Mouse (Mus musculus): ENCODE data around the gene Xlr5a. TPM values are rescaled to one million over a fixed set of nuclear protein-coding genes. Genes with fewer than 3 reads are reported as not detected.

Gene Xlr5a
- polyA plus RNA-seq (2014; fragmentation: Illumina TruSeq; extraction: RNeasy Lipid Tissue Mini Kit (QIAGEN cat#74804); ENCODE audit: low read depth, low replicate concordance) = not detected

DNA sequence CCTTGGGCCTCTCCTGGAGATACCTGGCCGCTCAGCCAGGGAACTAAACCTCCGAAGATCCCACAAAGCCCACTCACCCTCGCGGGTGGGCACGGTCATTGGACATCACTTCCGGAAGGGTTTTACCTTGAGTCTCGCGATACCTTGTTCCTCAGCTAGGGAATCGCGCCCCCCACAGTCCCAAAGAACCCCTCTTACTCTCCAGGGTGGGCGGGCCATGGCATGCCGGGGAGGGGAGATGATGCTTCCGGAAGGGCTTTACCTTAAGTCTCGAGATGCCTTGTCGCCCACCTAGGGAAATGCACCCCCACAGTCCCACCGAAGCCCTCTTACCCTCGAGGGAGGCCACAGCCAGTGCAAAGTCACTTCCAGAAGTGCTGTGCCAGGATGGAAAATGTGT lies at the start of gene Xlr5a, which contains the start of gene Xlr5c:
Gene Xlr5a, minus strand, starts transcription at position 101 of the 400 bp plus-strand sequence.
Gene Xlr5c, minus strand, starts transcription at position 101 of the 400 bp plus-strand sequence.

DNA sequence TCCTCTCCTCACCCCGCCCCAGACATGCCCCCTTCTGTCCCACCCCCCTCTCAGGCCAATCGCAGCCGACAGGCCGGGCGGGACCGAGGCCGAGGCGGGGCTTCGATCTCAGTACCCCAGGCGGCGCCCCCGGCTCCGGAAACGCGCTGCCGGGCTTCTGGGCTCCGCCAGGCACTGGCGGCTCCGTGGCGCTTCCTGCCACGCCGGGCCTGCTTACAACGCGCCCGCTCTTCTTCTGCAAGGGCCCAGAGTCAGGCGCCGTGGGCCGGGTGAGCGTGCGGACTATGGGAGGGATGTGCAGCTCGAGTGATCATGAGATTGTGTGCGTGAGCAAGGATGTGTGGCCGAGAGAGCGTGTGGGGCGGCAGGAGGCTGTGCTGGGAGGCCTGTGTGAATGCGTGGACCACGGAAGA lies 49.7 kb upstream of the Xlr5a start, which contains the start of gene Zfp275:
Gene Zfp275, plus strand, starts transcription at position 139 of the 413 bp plus-strand sequence.

DNA sequence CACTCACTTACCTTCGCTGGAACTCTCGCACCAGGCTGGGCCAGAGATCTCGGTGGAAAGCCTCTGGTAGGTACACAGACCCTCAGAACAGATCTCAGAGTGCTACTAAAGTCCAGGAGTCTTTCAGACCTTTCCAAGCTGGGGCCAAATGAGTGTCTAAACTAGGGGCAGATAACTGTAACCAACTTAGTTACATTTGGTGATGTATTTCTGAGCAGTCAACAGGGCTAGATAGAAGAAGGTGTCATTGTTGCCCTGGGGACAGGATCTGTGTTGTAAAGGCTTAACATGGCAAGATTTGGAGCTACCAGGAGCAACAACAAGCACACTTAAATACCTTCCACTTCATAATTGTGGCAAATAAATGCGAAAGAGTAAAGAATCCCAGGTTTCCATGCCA lies 44.0 kb upstream of the Xlr5a start, which contains the start of gene Gm45015:
Gene Gm45015, minus strand, starts transcription at position 101 of the 400 bp plus-strand sequence.

DNA sequence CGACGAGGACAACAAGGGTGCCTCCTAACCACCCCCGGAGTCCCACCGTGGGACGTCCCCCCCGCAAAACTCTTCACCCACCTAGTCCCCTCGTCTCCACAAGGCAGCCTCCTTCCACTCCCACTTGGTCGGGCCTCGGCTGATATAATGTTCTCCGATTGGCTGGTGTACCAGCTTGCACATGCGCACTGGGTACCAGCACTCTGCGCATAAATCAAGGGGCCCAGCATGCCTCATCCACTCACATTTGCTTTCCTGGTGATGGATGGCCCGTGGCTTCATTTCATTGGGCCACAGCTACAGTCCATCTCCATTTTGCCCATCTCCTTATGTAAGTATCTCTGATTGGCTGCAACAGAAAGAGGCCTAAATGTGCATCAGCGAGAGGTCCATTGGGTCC lies 27.5 kb downstream of the Xlr5a start, which contains the start of gene Xlr3c:
Gene Xlr3c, minus strand, starts transcription at position 121 of the 400 bp plus-strand sequence.

DNA sequence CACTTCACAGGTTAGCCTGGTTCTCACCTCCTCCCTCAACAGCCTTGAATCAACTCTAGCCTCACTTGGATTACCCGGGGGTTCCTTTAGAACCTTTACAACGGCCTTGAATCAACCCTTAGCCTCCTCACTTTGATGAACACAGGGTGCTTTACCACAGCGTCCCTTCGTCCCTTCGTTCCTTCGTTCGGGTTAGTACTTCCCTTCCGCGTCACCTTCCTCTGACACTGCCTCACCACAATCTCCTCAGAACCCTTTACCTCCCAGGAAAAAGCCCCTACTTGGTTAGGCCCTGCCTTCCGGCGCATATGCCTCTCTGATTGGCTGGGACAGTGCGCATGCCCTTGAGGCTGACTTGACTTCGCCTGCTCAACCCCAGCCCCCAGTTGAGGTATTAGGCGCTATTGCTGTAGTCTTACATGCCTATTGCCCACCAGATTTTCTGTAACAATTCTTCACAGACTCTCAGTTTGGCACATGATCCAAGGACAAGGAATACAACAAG lies 49.9 kb downstream of the Xlr5a start, which contains the start of gene Xlr4c:
Gene Xlr4c, minus strand, starts transcription at position 310 of the 505 bp plus-strand sequence.

DNA sequence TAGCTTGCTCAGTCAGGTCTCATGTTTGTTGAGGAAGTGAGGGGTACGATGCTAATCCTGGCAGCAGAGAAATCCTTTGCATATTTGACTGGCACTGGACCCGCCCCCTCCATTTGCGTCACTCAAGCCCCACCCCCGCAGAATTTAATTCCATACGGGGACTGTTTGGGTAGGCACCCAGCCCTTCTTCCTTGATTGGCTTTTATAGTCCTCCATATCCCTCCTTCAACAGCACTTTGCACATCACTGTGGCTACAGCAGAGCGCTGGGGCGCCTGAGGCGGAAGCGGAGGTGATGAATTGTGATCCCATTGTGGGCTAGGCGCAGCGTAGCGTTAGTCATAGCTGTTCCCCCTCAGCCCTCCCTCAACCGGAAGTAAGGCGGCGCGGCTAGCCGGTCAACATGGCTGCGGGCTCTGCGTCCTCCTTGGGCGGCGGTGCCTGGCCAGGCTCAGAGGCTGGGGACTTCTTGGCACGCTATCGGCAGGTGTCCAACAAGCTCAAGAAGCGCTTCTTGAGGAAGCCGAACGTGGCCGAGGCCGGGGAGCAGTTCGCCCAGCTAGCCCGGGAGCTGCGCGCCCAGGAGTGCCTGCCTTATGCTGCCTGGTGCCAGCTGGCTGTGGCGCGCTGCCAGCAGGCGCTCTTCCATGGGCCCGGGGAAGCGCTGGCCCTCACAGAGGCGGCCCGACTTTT lies 64.7 kb downstream of the Xlr5a start, which contains the start of gene F8a:
Gene F8a, plus strand, starts transcription at position 378 of the 692 bp plus-strand sequence.

DNA sequence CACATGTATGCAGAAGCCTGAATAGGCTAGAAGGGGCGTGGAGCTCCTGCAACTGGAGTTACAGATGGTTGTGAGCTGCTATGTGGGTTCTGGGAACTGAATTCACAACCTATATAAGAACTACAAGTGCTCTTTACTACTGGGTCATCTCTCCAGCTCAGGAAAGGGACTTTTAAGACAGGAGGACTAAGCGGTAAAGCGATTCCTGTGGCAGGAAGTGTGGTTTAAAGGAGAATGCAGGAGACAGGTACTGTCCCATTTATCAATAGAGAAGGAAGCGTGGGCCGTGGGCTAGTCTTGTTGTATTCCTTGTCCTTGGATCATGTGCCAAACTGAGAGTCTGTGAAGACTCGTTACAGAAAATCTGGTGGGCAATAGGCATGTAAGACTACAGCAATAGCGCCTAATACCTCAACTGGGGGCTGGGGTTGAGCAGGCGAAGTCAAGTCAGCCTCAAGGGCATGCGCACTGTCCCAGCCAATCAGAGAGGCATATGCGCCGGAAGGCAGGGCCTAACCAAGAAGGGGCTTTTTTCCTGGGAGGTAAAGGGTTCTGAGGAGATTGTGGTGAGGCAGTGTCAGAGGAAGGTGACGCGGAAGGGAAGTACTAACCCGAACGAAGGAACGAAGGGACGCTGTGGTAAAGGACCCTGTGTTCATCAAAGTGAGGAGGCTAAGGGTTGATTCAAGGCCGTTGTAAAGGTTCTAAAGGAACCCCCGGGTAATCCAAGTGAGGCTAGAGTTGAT lies 78.8 kb downstream of the Xlr5a start, which contains the start of gene Xlr4b:
Gene Xlr4b, plus strand, starts transcription at position 515 of the 746 bp plus-strand sequence.

DNA sequence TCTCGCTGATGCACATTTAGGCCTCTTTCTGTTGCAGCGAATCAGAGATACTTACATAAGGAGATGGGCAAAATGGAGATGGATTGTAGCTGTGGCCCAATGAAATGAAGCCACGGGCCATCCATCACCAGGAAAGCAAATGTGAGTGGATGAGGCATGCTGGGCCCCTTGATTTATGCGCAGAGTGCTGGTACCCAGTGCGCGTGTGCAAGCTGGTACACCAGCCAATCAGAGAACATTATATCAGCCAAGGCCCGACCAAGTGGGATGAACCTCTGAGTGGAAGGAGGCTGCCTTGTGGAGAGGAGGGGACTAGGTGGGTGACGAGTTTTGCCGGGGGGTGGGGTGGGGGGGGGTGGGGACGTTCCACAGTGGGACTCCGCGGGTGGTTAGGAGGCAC lies 100.8 kb downstream of the Xlr5a start, which contains the start of gene Xlr3b:
Gene Xlr3b, plus strand, starts transcription at position 274 of the 400 bp plus-strand sequence.

DNA sequence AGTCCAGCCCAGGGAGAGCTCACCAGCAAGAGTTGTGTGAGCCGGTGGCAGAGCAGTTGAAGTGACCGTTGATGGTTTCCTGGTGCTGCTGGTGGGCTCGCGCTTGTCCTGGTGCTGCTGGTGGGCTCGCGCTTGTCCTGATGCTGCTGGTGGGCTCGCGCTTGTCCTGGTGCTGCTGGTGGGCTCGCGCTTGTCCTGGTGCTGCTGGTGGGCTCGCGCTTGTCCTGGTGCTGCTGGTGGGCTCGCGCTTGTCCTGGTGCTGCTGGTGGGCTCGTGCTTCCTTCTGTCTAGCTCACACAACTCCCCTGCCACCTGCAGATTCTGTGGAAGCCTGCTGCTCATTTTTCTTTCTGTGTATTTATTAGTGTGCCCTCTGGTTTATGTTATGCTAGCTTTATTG lies 115.9 kb downstream of the Xlr5a start, which contains the start of gene Spin2d:
Gene Spin2d, minus strand, starts transcription at position 101 of the 400 bp plus-strand sequence.

DNA sequence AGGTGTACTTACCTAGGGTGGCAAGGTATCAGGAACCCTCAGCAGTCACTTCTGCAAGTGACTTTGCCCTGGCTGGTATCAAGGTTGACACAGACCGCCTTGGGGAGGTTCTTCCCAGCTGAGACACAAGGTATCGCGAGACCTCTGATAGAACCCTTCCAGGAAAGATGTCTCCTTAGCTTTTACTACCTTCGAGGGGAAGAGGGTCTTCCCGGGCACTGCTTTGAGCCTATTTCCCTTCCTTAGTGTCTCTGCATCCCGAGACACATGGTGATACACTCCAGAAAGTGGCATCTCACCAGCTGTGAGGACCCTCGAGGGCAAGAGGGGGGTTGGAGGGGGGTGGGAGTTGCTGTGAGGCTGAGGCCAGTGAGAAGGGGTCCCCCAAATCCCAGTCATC lies 143.4 kb downstream of the Xlr5a start, which contains the start of gene DXBay18:
Gene DXBay18, minus strand, starts transcription at position 101 of the 400 bp plus-strand sequence.

DNA sequence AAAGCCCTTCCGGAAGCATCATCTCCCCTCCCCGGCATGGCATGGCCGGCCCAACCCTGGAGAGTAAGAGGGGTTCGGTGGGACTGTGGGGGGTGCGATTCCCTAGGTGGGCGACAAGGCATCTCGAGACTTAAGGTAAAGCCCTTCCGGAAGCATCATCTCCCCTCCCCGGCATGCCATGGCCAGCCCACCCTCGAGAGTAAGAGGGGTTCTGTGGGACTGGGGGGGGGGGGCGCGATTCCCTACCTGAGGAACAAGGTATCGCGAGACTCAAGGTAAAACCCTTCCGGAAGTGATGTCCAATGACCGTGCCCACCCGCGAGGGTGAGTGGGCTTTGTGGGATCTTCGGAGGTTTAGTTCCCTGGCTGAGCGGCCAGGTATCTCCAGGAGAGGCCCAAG lies 144.3 kb downstream of the Xlr5a start, which contains the start of gene Xlr5b:
Gene Xlr5b, plus strand, starts transcription at position 301 of the 400 bp plus-strand sequence.

DNA sequence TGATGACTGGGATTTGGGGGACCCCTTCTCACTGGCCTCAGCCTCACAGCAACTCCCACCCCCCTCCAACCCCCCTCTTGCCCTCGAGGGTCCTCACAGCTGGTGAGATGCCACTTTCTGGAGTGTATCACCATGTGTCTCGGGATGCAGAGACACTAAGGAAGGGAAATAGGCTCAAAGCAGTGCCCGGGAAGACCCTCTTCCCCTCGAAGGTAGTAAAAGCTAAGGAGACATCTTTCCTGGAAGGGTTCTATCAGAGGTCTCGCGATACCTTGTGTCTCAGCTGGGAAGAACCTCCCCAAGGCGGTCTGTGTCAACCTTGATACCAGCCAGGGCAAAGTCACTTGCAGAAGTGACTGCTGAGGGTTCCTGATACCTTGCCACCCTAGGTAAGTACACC lies 176.0 kb downstream of the Xlr5a start, which contains the start of gene Gm14685:
Gene Gm14685, plus strand, starts transcription at position 301 of the 400 bp plus-strand sequence.

DNA sequence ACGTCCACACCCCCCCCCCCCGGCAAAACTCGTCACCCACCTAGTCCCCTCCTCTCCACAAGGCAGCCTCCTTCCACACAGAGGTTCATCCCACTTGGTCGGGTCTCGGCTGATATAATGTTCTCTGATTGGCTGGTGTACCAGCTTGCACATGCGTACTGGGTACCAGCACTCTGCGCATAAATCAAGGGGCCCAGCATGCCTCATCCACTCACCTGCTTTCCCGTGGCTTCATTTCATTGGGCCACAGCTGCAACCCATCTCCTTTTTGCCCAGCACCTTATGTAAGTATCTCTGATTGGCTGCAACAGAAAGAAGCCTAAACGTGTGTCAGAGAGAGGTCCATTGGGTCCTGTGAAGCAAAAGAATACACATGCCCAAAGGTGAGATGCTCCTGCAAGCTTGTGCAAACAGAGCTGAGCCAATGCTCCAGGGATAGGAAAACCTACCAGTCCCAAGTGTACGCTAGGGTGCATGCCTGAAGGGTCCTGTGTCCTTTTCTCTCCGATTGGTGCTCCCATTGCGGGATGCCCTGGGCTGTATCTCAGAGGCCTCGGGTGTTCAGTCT lies 195.8 kb downstream of the Xlr5a start, which contains the start of gene Xlr3a:
Gene Xlr3a, minus strand, starts transcription at position 155 of the 568 bp plus-strand sequence.

DNA sequence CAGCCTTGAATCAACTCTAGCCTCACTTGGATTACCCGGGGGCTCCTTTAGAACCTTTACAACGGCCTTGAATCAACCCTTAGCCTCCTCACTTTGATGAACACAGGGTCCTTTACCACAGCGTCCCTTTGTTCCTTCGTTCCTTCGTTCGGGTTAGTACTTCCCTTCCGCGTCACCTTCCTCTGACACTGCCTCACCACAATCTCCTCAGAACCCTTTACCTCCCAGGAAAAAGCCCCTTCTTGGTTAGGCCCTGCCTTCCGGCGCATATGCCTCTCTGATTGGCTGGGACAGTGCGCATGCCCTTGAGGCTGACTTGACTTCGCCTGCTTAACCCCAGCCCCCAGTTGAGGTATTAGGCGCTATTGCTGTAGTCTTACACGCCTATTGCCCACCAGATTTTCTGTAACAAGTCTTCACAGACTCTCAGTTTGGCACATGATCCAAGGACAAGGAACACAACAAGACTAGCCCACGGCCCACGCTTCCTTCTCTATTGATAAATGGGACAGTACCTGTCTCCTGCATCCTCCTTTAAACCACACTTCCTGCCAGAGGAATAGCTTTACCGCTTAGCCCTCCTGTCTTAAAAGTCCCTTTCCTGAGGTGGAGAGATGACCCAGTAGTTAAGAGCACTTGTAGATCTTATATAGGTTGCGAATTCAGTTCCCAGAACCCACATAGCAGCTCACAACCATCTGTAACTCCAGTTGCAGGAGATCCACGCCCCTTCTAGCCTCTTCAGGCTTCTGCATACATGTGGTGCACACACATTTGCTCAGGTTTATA lies 210.3 kb downstream of the Xlr5a start, which contains the start of gene Xlr4a:
Gene Xlr4a, minus strand, starts transcription at position 212 of the 789 bp plus-strand sequence.

DNA sequence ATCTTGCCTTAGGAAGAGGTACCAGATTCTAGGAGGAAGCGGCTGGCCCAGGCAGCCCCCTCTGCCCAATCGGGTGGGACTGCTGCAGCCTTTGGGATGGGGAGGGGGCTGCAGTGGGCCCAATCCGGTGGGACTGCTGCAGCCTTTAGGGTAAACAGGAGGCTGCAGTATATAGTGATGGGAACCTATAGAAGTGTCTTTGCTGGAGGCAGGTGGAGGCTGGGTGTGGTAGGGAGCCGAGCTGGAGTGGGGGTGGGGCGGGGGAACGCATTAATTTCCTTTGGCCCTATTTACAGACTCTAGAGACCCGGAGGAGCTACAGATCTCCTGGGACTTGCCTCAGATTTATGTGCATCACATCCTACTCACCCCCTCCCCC lies 228.4 kb downstream of the Xlr5a start, which contains the start of gene Pnma3:
Gene Pnma3, plus strand, starts transcription at position 373 of the 379 bp plus-strand sequence.

Other genes starting within 250 kb of the Xlr5a start
- gene Pnma3, start 228.2 kb downstream of the Xlr5a start, polyA plus RNA-seq (2014; fragmentation: Illumina TruSeq; extraction: RNeasy Lipid Tissue Mini Kit (QIAGEN cat#74804); ENCODE audit: low read depth, low replicate concordance) = 0.23 TPM
- gene Xlr4a, start 210.5 kb downstream of the Xlr5a start, polyA plus RNA-seq (2014; fragmentation: Illumina TruSeq; extraction: RNeasy Lipid Tissue Mini Kit (QIAGEN cat#74804); ENCODE audit: low read depth, low replicate concordance) = 0.58 TPM
- gene Xlr3a, start 195.9 kb downstream of the Xlr5a start, polyA plus RNA-seq (2014; fragmentation: Illumina TruSeq; extraction: RNeasy Lipid Tissue Mini Kit (QIAGEN cat#74804); ENCODE audit: low read depth, low replicate concordance) = 1.7 TPM
- not detected for gene Gm14685, start 175.9 kb downstream of the Xlr5a start, polyA plus RNA-seq (2014; fragmentation: Illumina TruSeq; extraction: RNeasy Lipid Tissue Mini Kit (QIAGEN cat#74804); ENCODE audit: low read depth, low replicate concordance)
- gene Xlr5b, start 144.2 kb downstream of the Xlr5a start, polyA plus RNA-seq (2014; fragmentation: Illumina TruSeq; extraction: RNeasy Lipid Tissue Mini Kit (QIAGEN cat#74804); ENCODE audit: low read depth, low replicate concordance) = not detected
- not detected for gene DXBay18, start 143.5 kb downstream of the Xlr5a start, polyA plus RNA-seq (2014; fragmentation: Illumina TruSeq; extraction: RNeasy Lipid Tissue Mini Kit (QIAGEN cat#74804); ENCODE audit: low read depth, low replicate concordance)
- not detected for gene Spin2d, start 116.0 kb downstream of the Xlr5a start, polyA plus RNA-seq (2014; fragmentation: Illumina TruSeq; extraction: RNeasy Lipid Tissue Mini Kit (QIAGEN cat#74804); ENCODE audit: low read depth, low replicate concordance)
- 3.5 TPM for gene Xlr3b, start 100.8 kb downstream of the Xlr5a start, polyA plus RNA-seq (2014; fragmentation: Illumina TruSeq; extraction: RNeasy Lipid Tissue Mini Kit (QIAGEN cat#74804); ENCODE audit: low read depth, low replicate concordance)
- gene Xlr4b, start 78.6 kb downstream of the Xlr5a start, polyA plus RNA-seq (2014; fragmentation: Illumina TruSeq; extraction: RNeasy Lipid Tissue Mini Kit (QIAGEN cat#74804); ENCODE audit: low read depth, low replicate concordance) = 1.2 TPM
- 12.1 TPM for gene F8a, start 64.7 kb downstream of the Xlr5a start, polyA plus RNA-seq (2014; fragmentation: Illumina TruSeq; extraction: RNeasy Lipid Tissue Mini Kit (QIAGEN cat#74804); ENCODE audit: low read depth, low replicate concordance)
- gene Xlr4c, start 49.8 kb downstream of the Xlr5a start, polyA plus RNA-seq (2014; fragmentation: Illumina TruSeq; extraction: RNeasy Lipid Tissue Mini Kit (QIAGEN cat#74804); ENCODE audit: low read depth, low replicate concordance) = not detected
- not detected for gene Xlr3c, start 27.6 kb downstream of the Xlr5a start, polyA plus RNA-seq (2014; fragmentation: Illumina TruSeq; extraction: RNeasy Lipid Tissue Mini Kit (QIAGEN cat#74804); ENCODE audit: low read depth, low replicate concordance)
- not detected for gene Xlr5c, start within 50 bp of the Xlr5a start, polyA plus RNA-seq (2014; fragmentation: Illumina TruSeq; extraction: RNeasy Lipid Tissue Mini Kit (QIAGEN cat#74804); ENCODE audit: low read depth, low replicate concordance)
- not detected for gene Gm45015, start 43.9 kb upstream of the Xlr5a start, polyA plus RNA-seq (2014; fragmentation: Illumina TruSeq; extraction: RNeasy Lipid Tissue Mini Kit (QIAGEN cat#74804); ENCODE audit: low read depth, low replicate concordance)
- 41.2 TPM for gene Zfp275, start 49.6 kb upstream of the Xlr5a start, polyA plus RNA-seq (2014; fragmentation: Illumina TruSeq; extraction: RNeasy Lipid Tissue Mini Kit (QIAGEN cat#74804); ENCODE audit: low read depth, low replicate concordance)
- not detected for gene Gm18336, start 105.8 kb upstream of the Xlr5a start, polyA plus RNA-seq (2014; fragmentation: Illumina TruSeq; extraction: RNeasy Lipid Tissue Mini Kit (QIAGEN cat#74804); ENCODE audit: low read depth, low replicate concordance)
- gene Zfp92, start 118.1 kb upstream of the Xlr5a start, polyA plus RNA-seq (2014; fragmentation: Illumina TruSeq; extraction: RNeasy Lipid Tissue Mini Kit (QIAGEN cat#74804); ENCODE audit: low read depth, low replicate concordance) = 0.41 TPM
- gene Trex2, start 142.4 kb upstream of the Xlr5a start, polyA plus RNA-seq (2014; fragmentation: Illumina TruSeq; extraction: RNeasy Lipid Tissue Mini Kit (QIAGEN cat#74804); ENCODE audit: low read depth, low replicate concordance) = not detected
- 15.5 TPM for gene Haus7, start 166.1 kb upstream of the Xlr5a start, polyA plus RNA-seq (2014; fragmentation: Illumina TruSeq; extraction: RNeasy Lipid Tissue Mini Kit (QIAGEN cat#74804); ENCODE audit: low read depth, low replicate concordance)
- gene Bgn, start 190.6 kb upstream of the Xlr5a start, polyA plus RNA-seq (2014; fragmentation: Illumina TruSeq; extraction: RNeasy Lipid Tissue Mini Kit (QIAGEN cat#74804); ENCODE audit: low read depth, low replicate concordance) = 322 TPM
- 7.0 TPM for gene Atp2b3, start 210.1 kb upstream of the Xlr5a start, polyA plus RNA-seq (2014; fragmentation: Illumina TruSeq; extraction: RNeasy Lipid Tissue Mini Kit (QIAGEN cat#74804); ENCODE audit: low read depth, low replicate concordance)